Comparison of ENCODE assay signal across 12 mouse cellular contexts in the genomic region with DNA sequence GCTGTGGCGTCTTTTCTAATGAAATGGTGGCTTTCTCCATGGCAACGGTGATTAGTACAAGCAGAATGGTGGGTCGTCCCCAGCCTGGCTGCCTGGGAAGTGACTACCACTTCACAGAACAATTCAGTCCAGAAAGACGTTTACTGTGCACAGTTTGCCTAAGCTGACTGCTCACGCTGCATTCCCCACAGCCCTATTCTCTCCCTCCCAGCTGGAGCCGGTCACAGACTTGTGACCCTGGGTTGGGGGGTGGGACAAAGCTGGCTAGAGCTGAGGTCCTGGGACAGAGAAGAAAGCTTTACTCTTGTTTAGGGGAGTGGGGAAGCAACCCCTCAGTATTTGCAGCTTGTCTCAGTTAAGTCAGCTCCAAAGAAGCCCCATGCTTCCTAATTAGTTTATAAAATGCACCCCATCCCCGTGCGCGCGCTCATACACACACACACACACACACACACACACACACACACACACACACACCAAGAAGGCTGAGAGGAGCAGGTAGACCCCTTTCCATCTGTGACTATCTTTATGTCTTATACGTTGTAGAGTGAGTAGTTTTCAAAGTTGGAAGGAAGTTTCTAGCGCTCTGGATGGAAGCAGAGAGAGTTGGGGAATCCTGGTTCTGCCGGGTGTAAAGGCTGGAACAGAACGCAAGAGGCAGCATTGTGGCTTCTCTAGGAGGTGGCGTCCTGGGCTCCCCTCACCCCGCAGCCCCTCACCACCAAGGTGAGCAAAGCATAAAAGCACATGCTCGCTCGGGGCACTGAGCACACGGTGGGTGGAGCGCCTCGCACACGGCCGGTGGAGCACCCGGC.
DNase-seq lines count a peak whose midpoint lies in the region; ATAC-seq and TF ChIP-seq lines count a peak whose summit lies in the region.
"Had no signal": no experiment of that assay in that cellular context is flagged by ENCODE, and none has a peak within 500 bp of the region (broad histone marks: within the 10 kb centered on the region; RNA-seq: fewer than 3 reads in every experiment).

No protein-coding gene starts in this region.

- 23% methylated on average over 24 of the region's 24 CpGs for WGBS in hindbrain, embryonic 12.5 days
- 10% methylated on average over 24 of the region's 24 CpGs for WGBS in midbrain, postnatal 0 days

- peaks cover 33% of the 10 kb centered on the region for H3K4me1 ChIP-seq in hindbrain, embryonic 12.5 days
- no peaks in the 10 kb centered on the region for H3K4me1 ChIP-seq in midbrain, postnatal 0 days (ENCODE audit: insufficient read depth, low read length)

- peak; percentile 45 for TF ChIP-seq CTCF in midbrain, postnatal 0 days (IDR thresholded peaks at IDR 0.05)

- H3K9ac ChIP-seq in hindbrain, embryonic 12.5 days: 0 out of 2 replicates have a peak overlapping the region, but pooled peaks have one; percentile 32
- no peak overlapping the region for H3K9ac ChIP-seq in midbrain, postnatal 0 days (replicated peaks; ENCODE audit: low read length, poor library complexity, severe bottlenecking)

- peaks cover 4% of the 10 kb centered on the region; the same call in 1 of the 2 replicates for H3K27me3 ChIP-seq in hindbrain, embryonic 12.5 days
- no peaks in the 10 kb centered on the region for H3K27me3 ChIP-seq in midbrain, postnatal 0 days (ENCODE audit: insufficient read depth, low read length)

- peak; percentile 52 for DNase-seq in kidney, postnatal 10 days
- no peak for DNase-seq in kidney, adult 11 months
- DNase-seq in embryo, embryonic 9.5 days (ENCODE audit: extremely low spot score): peak; percentile 80
- peak; percentile 63 for DNase-seq in midbrain, postnatal 0 days (ENCODE audit: low spot score)
- no peak for DNase-seq in cerebellum, adult 11 months
- DNase-seq in gastrocnemius, postnatal 10 days: no peak
- DNase-seq: cerebellum, adult 18-20 months; gastrocnemius, postnatal 14 days; lung, postnatal 36 days had no signal

- peak overlapping the region; percentile 45 for H3K4me2 ChIP-seq in hindbrain, embryonic 12.5 days (replicated peaks)
- peak overlapping the region; percentile 26 for H3K4me2 ChIP-seq in midbrain, postnatal 0 days (ENCODE audit: low read depth, low read length, poor library complexity, severe bottlenecking)

- H3K9me3 ChIP-seq in hindbrain, embryonic 12.5 days (replicated peaks): peaks cover 10% of the 10 kb centered on the region; the same call in 1 of the 2 replicates
- no peaks in the 10 kb centered on the region for H3K9me3 ChIP-seq in midbrain, postnatal 0 days (ENCODE audit: low read length)

- peak overlapping the region; percentile 76 for H3K27ac ChIP-seq in hindbrain, embryonic 12.5 days
- H3K27ac ChIP-seq in midbrain, postnatal 0 days (ENCODE audit: low read depth, low read length): no peak overlapping the region

- ATAC-seq in hindbrain, embryonic 12.5 days (ENCODE audit: low FRiP score): peak; percentile 76
- ATAC-seq in midbrain, postnatal 0 days (ENCODE audit: low FRiP score): no peak
- no peak for ATAC-seq in granulocyte monocyte progenitor cell, adult 5-6 weeks (replicated peaks; ENCODE audit: poor library complexity, severe bottlenecking)

- H3K4me3 ChIP-seq in hindbrain, embryonic 12.5 days: no peak overlapping the region
- no peak overlapping the region for H3K4me3 ChIP-seq in midbrain, postnatal 0 days (ENCODE audit: low read depth, low read length)

- H3K36me3 ChIP-seq in hindbrain, embryonic 12.5 days: no peaks in the 10 kb centered on the region
- no peaks in the 10 kb centered on the region for H3K36me3 ChIP-seq in midbrain, postnatal 0 days (ENCODE audit: insufficient read depth, low read length)
- H3K36me3 ChIP-seq: G1E had no signal

Comparison
In these comparisons a context has a peak if more than half of its experiments do, and no peak if none do; other contexts are left out.
1. DNase-seq: peak in kidney, postnatal 10 days (single experiment), embryo, embryonic 9.5 days (single experiment) and midbrain, postnatal 0 days (single experiment); none in kidney, adult 11 months (single experiment), cerebellum, adult 11 months (single experiment) and gastrocnemius, postnatal 10 days (single experiment).